Mouse (Mus musculus): ENCODE measurements around the gene Nuak2. TPM values are rescaled to one million over a fixed set of nuclear protein-coding genes. Genes with fewer than 3 reads are reported as not detected.

Gene Nuak2
- total and polyA plus RNA-seq, 3 experiments, result 2.9 to 4.7 (median 4.7) TPM

GRCm38 (mm10) chr1:132354234-132354633 is 38.3 kb downstream of the Nuak2 start:
- DNase-seq, result no peak

GRCm38 (mm10) chr1:132355162-132355601 is 39.3 kb downstream of the Nuak2 start:
- peak; percentile 45 for DNase-seq

GRCm38 (mm10) chr1:132355841-132356242 is 39.9 kb downstream of the Nuak2 start:
- peak; percentile 89 for DNase-seq

- no peak for DNase-seq
Measured at GRCm38 (mm10) chr1:132356841-132357240, 40.9 kb downstream of the Nuak2 start.

GRCm38 (mm10) chr1:132361959-132362358 is 46.0 kb downstream of the Nuak2 start:
- DNase-seq, result no peak

GRCm38 (mm10) chr1:132364388-132364787 is 48.5 kb downstream of the Nuak2 start:
- DNase-seq, result peak; percentile 43

GRCm38 (mm10) chr1:132364896-132365557 is 49.1 kb downstream of the Nuak2 start:
- DNase-seq, result peak; percentile 66

- DNase-seq, result no peak
Measured at GRCm38 (mm10) chr1:132365645-132366044, 49.7 kb downstream of the Nuak2 start.

GRCm38 (mm10) chr1:132366235-132366634 is 50.3 kb downstream of the Nuak2 start:
- DNase-seq, result no peak

- DNase-seq, result no peak
Measured at GRCm38 (mm10) chr1:132366937-132367336, 51.0 kb downstream of the Nuak2 start.

- DNase-seq, result peak; percentile 87
Measured at GRCm38 (mm10) chr1:132367692-132368506, 52.0 kb downstream of the Nuak2 start.

GRCm38 (mm10) chr1:132370681-132371173 is 54.8 kb downstream of the Nuak2 start:
- peak; percentile 77 for DNase-seq

GRCm38 (mm10) chr1:132371298-132372081 is 55.6 kb downstream of the Nuak2 start:
- DNase-seq, result no peak

GRCm38 (mm10) chr1:132372354-132372753 is 56.4 kb downstream of the Nuak2 start:
- no peak for DNase-seq

GRCm38 (mm10) chr1:132372896-132373534 is 57.1 kb downstream of the Nuak2 start:
- DNase-seq, result no peak

GRCm38 (mm10) chr1:132374140-132374872 is 58.4 kb downstream of the Nuak2 start:
- no peak for DNase-seq

GRCm38 (mm10) chr1:132374873-132375244 is 58.9 kb downstream of the Nuak2 start:
- no peak for DNase-seq

- no peak for DNase-seq
Measured at GRCm38 (mm10) chr1:132375256-132375655, 59.3 kb downstream of the Nuak2 start.

GRCm38 (mm10) chr1:132376211-132377054 is 60.5 kb downstream of the Nuak2 start:
- DNase-seq, result no peak

- no peak for DNase-seq
Measured at GRCm38 (mm10) chr1:132377055-132377365, 61.1 kb downstream of the Nuak2 start.
